Mouse (Mus musculus) kidney, adult 10 weeks (tissue): Measurements from ENCODE around the gene Atox1. TPM values are rescaled to one million over a fixed set of nuclear protein-coding genes. Genes with fewer than 3 reads are reported as not detected.

Experiments used
- polyA plus RNA-seq: library from polyadenylated mRNA; stranded (reverse); fragments of 350-450 nt; fragmentation: Illumina TruSeq; extraction: RNeasy Lipid Tissue Mini Kit (QIAGEN cat#74804); gene quantifications from one replicate; pipeline ENCODE4 v1.2.3, GENCODE M21; 2014; ENCODE audit warnings: low read depth, low replicate concordance

Gene Atox1
- not detected for polyA plus RNA-seq

GRCm38 (mm10) chr11:55461019-55461645 is at the start of gene Atox1:
Atox1 (minus strand) TSS chr11:55461239.

DNA sequence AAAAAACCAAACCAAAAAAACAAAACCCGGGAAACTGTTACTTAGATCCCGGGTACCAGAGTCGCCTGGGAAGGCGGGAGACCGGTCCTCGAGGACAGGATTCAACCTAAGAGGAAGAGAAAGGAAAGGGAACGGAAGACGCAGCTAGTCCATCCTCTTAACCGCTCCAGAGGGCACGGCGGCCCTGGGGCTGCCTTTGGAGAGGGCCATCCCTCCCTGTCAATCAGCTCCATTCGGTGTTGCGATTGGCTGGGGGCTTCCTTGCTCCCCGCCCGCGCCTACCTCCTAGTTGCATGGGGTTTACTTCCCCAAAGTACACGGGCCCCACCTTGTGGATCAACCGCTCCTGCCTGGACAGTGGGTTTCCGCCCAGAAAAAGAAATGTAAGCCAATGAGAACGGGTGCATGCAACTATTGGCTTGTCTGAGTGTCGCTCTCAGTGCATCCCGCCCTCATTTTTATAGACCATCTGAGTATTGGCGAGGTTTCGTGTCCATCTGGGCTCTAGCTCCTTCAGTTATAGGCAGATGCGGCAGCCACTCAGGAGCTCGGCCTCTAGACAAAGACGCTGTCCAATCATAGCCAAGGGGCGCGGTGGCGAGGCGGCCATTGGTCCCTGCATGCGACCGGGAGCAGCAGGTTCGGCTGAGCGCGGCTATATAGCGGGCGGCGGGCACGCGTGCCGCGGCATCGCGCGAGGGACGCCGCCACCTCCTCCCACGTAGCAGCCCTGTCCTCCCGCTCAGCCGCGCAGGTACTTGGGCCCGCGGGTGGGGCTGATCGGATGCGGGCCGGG is 8.2 kb upstream of the Atox1 start, which contains the start of gene G3bp1:
G3bp1 (plus strand) TSS at position 638 of the 796 bp plus-strand sequence.

GRCm38 (mm10) chr11:55422978-55423377 is 38.1 kb downstream of the Atox1 start, which contains the start of gene Sparc:
Sparc (minus strand) TSS chr11:55423183.

Other genes starting within 250 kb of the Atox1 start
- gene Fat2, start 124.7 kb downstream of the Atox1 start, polyA plus RNA-seq: 0.04 TPM
- gene Sparc, start 38.1 kb downstream of the Atox1 start, polyA plus RNA-seq: 95.4 TPM
- gene G3bp1, start 8.4 kb upstream of the Atox1 start, polyA plus RNA-seq: 29.3 TPM
- not detected for gene Glra1, start 147.0 kb upstream of the Atox1 start, polyA plus RNA-seq